Mouse (Mus musculus) kidney, postnatal 0 days (tissue): ENCODE results near the gene Saa3. TPM values are rescaled to one million over a fixed set of nuclear protein-coding genes. Genes with fewer than 3 reads are reported as not detected.

Experiments used
- ATAC-seq: fragments of 200-750 bp; cut with Nextera tagmentation; replicated peaks from 2 replicates; pipeline ENCODE4 v1.8.0; 2017; ENCODE audit warnings: low read depth, moderate number of reproducible peaks, moderate TSS enrichment, moderate library complexity; ENCODE audit not compliant: low FRiP score
- DNase-seq: peaks from one replicate; pipeline ENCODE4 v3.0.0-alpha.2; 2016; ENCODE audit warnings: low spot score
- H3K27ac ChIP-seq: fragments of 300-500 bp; sonication (generic); 2 replicates; pipeline ENCODE4 v1.5.1; 2014; ENCODE audit warnings: mild to moderate bottlenecking
- H3K27me3 ChIP-seq: fragments of 300-500 bp; sonication (generic); 2 replicates; pipeline ENCODE4 v1.6.1; 2014; ENCODE audit warnings: low read length, mixed read lengths; ENCODE audit not compliant: insufficient read depth
- H3K36me3 ChIP-seq: fragments of 300-500 bp; sonication (generic); 2 replicates; pipeline ENCODE4 v1.6.1; 2014; ENCODE audit warnings: low read length, mixed read lengths; ENCODE audit not compliant: insufficient read depth
- H3K4me1 ChIP-seq: fragments of 300-500 bp; sonication (generic); replicated peaks from 2 replicates; pipeline ENCODE4 v1.6.1; 2014; ENCODE audit warnings: antibody characterized with exemption, low read length, mixed read lengths; ENCODE audit not compliant: insufficient read depth
- H3K4me2 ChIP-seq: fragments of 300-500 bp; sonication (generic); 2 replicates; pipeline ENCODE4 v1.6.1; 2014; ENCODE audit warnings: mild to moderate bottlenecking, low read length, moderate library complexity, mixed read lengths
- H3K4me3 ChIP-seq: fragments of 300-500 bp; sonication (generic); replicated peaks from 2 replicates; pipeline ENCODE4 v1.5.1; 2014; ENCODE audit warnings: low read depth, low read length
- H3K9ac ChIP-seq: fragments of 300-500 bp; sonication (generic); 2 replicates; pipeline ENCODE4 v1.6.1; 2014; ENCODE audit warnings: low read depth, low read length
- H3K9me3 ChIP-seq: fragments of 300-500 bp; sonication (generic); replicated peaks from 2 replicates; pipeline ENCODE4 v1.6.1; 2016; ENCODE audit warnings: low read length, inconsistent platforms, mixed read lengths
- CTCF ChIP-seq: IDR thresholded peaks from 2 replicates; pipeline ENCODE4 v1.5.1; 2016; ENCODE audit warnings: antibody characterized with exemption, low read depth, mild to moderate bottlenecking, moderate library complexity
- WGBS: fragments of 180-500 bp; shearing (Covaris S2); extraction: QIAGEN DNeasy Blood & Tissue Kit; methylation state at CpG from one replicate; pipeline ENCODE4 v1.1.7; 2014; 5-methylcytosine and 5-hydroxymethylcytosine counted together
- polyA plus RNA-seq: library from polyadenylated mRNA; unstranded; fragments of >200 nt; fragmentation: Nextera tagmentation; extraction: Ambion mirVana; gene quantifications from 2 replicates; pipeline ENCODE4 v1.2.1, GENCODE M21; 2015

Gene Saa3
- polyA plus RNA-seq = 0.32 and 0.49 TPM in 2 replicates

DNA sequence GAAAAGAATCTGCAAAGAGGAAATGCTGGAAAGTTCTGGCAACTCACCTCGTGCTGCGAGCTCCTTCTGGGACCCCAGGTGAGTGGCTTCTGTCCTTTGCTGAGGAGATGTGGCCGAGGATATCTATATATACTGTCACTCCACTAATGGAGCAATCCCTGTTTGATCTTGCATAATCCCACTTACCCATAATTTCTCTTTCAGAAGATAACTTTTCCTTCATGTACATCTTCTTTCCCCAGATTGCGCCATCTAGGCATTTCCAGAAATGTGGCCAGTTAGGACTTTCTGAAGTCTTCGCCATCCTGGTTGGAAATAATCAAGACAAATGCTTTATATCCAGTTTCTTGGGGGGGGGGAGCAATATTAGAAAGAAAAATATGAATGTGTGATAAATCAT lies at the start of gene Saa3:
Gene Saa3 (minus strand): TSS at position 101 of the 400 bp plus-strand sequence.
- Histone ChIP-seq H3K9ac (no peak within 1 kb of the TSS), H3K4me1 (no peaks in the 10 kb centered on the region), H3K9me3 (no peaks in the 10 kb centered on the region), H3K27me3 (no peaks in the 10 kb centered on the region), H3K4me3 (no peak within 1 kb of the TSS), H3K36me3 (no peaks in the 10 kb centered on the region), H3K4me2 (no peak within 1 kb of the TSS), H3K27ac (no peak within 1 kb of the TSS)
- TF ChIP-seq CTCF = no peak
- no peak for DNase-seq
- ATAC-seq = no peak
- 86% methylated on average over 5 of the region's 5 CpGs for WGBS

DNA sequence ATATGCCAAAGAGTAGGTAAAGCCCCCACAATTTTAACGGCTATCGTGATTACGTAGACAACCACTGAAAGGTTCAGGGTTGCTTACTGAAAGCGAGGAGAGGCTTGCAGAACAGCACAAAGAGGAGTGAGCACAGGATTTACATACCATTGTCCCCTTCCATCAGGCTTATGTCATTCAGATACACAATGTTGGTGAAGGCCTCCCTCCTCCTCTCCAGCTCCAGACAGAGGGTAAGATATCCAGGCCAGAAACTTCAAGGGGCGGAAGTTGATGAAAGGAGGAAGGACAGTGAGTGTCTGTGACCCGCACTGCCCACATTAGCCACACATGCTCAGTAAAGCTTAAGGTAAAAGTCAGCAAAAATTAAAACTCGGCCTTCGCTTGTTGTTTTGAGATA lies 49.2 kb upstream of the Saa3 start:
- H3K27me3 ChIP-seq = no peaks in the 10 kb centered on the region
- H3K4me2 ChIP-seq = no peak overlapping the region
- H3K4me1 ChIP-seq = no peaks in the 10 kb centered on the region
- ATAC-seq (no peak), DNase-seq (no peak)
- no peak overlapping the region for H3K9ac ChIP-seq
- no peak for TF ChIP-seq CTCF
- no peak overlapping the region for H3K4me3 ChIP-seq
- 95% methylated on average over 8 of the region's 8 CpGs for WGBS
- H3K9me3 ChIP-seq = no peaks in the 10 kb centered on the region
- H3K36me3 ChIP-seq = peaks cover 62% of the 10 kb centered on the region
- no peak overlapping the region for H3K27ac ChIP-seq

DNA sequence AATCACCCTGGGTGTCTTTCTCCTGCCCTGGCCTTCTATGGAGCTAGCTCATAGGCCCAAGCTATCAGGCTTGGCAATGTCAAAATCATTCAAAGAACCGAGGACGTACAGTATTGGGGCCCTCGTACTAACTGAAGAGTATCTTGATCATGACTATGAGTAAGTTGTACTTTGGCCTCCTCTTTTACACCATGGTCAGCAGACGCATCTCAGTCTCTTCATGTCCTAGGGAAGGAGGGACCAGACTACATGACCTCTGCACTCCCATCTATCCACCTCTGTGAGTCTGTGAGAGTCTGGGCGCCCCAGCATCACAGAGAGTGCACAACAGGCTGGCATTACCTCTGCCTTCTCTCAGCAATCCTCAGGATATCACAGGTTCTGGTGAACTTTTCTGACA lies 47.1 kb upstream of the Saa3 start:
- Histone ChIP-seq H3K9me3 (no peaks in the 10 kb centered on the region), H3K4me1 (no peaks in the 10 kb centered on the region), H3K4me2 (no peak overlapping the region), H3K27ac (no peak overlapping the region), H3K27me3 (no peaks in the 10 kb centered on the region), H3K36me3 (peaks cover 47% of the 10 kb centered on the region), H3K4me3 (no peak overlapping the region), H3K9ac (no peak overlapping the region)
- ATAC-seq = no peak
- 93% methylated on average over 5 of the region's 5 CpGs for WGBS
- no peak for TF ChIP-seq CTCF
- DNase-seq = no peak

DNA sequence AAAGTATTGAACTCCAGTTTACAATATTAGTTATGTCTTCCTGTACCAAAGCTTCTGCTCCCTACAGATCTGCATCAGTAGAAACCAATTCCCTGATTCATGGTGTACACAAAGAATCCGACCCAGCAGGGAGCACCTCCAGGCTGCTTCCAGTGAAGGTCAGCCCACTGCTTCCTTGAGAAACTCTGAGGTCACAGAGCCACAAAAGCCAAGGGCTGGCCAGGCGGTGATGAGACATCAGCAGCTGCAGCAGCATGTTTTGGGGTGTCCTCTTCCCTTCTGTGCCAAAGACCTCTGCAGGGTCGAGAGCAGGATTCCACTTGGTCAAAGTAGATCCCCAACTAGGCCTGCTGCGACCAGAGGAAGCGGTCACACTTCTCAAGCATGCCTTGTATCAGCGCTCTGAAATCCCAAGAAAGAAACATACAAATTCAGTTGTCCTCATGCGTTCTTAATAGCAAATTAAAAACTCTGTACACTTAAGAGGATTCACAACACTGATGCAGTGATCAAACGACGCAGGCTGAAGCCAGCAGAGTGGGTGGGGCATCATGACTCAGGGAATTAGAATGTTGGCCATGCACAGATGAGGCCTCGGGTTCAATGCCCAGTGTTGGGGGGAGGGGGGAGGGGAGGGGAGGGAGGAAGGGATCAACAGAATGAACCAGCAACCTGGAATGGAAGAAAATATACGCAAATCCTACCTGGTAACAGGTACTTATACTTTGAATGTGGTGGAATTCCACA lies 45.7 kb upstream of the Saa3 start:
- Histone ChIP-seq H3K4me1 (no peaks in the 10 kb centered on the region), H3K9me3 (no peaks in the 10 kb centered on the region), H3K4me3 (no peak overlapping the region), H3K36me3 (peaks cover 42% of the 10 kb centered on the region), H3K27ac (no peak overlapping the region), H3K27me3 (no peaks in the 10 kb centered on the region), H3K4me2 (no peak overlapping the region), H3K9ac (no peak overlapping the region)
- WGBS = 79% methylated on average over 11 of the region's 11 CpGs
- no peak for TF ChIP-seq CTCF
- ATAC-seq (no peak), DNase-seq (no peak)

DNA sequence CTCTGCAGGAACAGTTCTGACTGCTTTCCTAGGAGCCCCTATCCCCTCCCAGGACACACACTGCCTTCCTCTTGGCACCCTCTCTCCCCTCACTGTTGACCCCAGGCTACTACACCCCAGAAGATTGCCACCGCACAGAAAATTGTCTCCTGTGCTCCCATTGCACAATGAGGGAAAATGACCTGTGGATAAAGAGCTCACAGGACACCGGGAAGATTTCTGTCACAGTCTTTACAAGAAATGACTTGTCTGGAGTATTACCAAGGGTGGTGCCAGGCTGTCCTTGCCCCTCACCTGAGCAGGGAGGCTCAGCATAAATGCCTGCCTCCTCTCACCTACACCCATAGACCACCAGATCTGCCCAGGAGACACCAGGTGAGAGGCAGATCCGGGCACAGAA lies 36.0 kb upstream of the Saa3 start, which contains the start of gene Saa2:
Gene Saa2 (plus strand): TSS at position 301 of the 400 bp plus-strand sequence.
- DNase-seq (no peak), ATAC-seq (no peak)
- Histone ChIP-seq H3K4me1 (no peaks in the 10 kb centered on the region), H3K9ac (no peak within 1 kb of the TSS), H3K27ac (no peak within 1 kb of the TSS), H3K27me3 (no peaks in the 10 kb centered on the region), H3K9me3 (no peaks in the 10 kb centered on the region), H3K4me2 (no peak within 1 kb of the TSS), H3K4me3 (no peak within 1 kb of the TSS), H3K36me3 (no peaks in the 10 kb centered on the region)
- 63% methylated on average over 3 of the region's 3 CpGs for WGBS
- TF ChIP-seq CTCF = no peak

DNA sequence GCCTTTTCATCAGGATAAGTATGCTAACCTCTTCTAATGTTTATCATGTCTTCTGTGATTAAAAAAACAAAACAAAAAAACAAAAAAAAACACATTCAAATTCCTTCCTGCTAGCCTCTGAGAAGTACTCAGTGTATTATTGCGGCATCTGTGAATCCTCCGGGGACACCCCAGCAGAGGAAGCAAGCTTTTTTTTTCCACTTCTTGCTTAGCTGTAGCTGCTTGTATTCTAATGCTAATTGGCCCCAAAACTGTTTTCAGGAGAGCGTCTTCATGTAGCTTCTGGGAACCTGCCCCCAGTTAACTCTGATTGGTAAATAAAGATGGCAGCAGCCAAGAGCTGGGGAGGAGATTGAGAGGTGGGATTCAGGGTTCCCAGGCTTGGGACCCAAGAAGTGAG lies 33.0 kb upstream of the Saa3 start:
- Histone ChIP-seq H3K36me3 (no peaks in the 10 kb centered on the region), H3K27ac (no peak overlapping the region), H3K9me3 (no peaks in the 10 kb centered on the region), H3K9ac (no peak overlapping the region), H3K4me1 (no peaks in the 10 kb centered on the region), H3K27me3 (no peaks in the 10 kb centered on the region), H3K4me2 (no peak overlapping the region), H3K4me3 (no peak overlapping the region)
- no peak for TF ChIP-seq CTCF
- ATAC-seq = no peak
- DNase-seq = no peak
- WGBS = 51% methylated on average over 3 of the region's 3 CpGs
